Mouse (Mus musculus): ENCODE results near the gene Scap.

- no peak for TF ChIP-seq CTCF (IDR thresholded peaks at IDR 0.05; ENCODE audit: insufficient read depth, low read length)
- TF ChIP-seq POLR2A (IDR thresholded peaks at IDR 0.05; ENCODE audit: borderline replicate concordance, extremely low read depth, low read depth, low read length): no peak
Observed at GRCm38 (mm10) chr9:110287321-110287924, 45.7 kb upstream of the Scap start.

Measured in lung, adult 2 months (tissue).